In genomic region chr10:40638823-40639819, GRCm38 (mm10) we compare ENCODE assay signal across 8 mouse cellular contexts. TPM values are rescaled to one million over a fixed set of nuclear protein-coding genes. Genes with fewer than 3 reads are reported as not detected.
DNase-seq lines count a peak whose midpoint lies in the region; ATAC-seq lines count a peak whose summit lies in the region.

No protein-coding gene starts in this region.

- H3K4me3 ChIP-seq in embryonic facial prominence, embryonic 12.5 days, result no peak overlapping the region
- no peak overlapping the region for H3K4me3 ChIP-seq in midbrain, embryonic 14.5 days (replicated peaks; ENCODE audit: low read depth, low read length)

- DNase-seq in layer of hippocampus, adult 8-10 months (ENCODE audit: low spot score in 2 of 2), result peak; percentile 52 to 54
- no peak for DNase-seq in layer of hippocampus, postnatal 25 days (ENCODE audit: extremely low spot score in 1 of 2, low spot score in 1 of 2)
- peak; percentile 47 for DNase-seq in ZHBTc4 (ENCODE audit: low read depth, low spot score)
- peak; percentile 49 for DNase-seq in midbrain, embryonic 14.5 days
- DNase-seq in thymus, postnatal 14 days, result no peak

- no peaks in the 10 kb centered on the region for H3K9me3 ChIP-seq in embryonic facial prominence, embryonic 12.5 days
- H3K9me3 ChIP-seq in midbrain, embryonic 14.5 days (ENCODE audit: control insufficient read depth, low read length), result no peaks in the 10 kb centered on the region

- 0 out of 2 replicates have a peak, but pooled peaks have one; percentile 52 for ATAC-seq in embryonic facial prominence, embryonic 12.5 days (ENCODE audit: insufficient number of reproducible peaks, insufficient read depth, low FRiP score, low TSS enrichment)
- no peak for ATAC-seq in midbrain, embryonic 14.5 days (ENCODE audit: low FRiP score, low TSS enrichment)
- no peak for ATAC-seq in erythroblast, adult 5-6 weeks (replicated peaks; ENCODE audit: low FRiP score, poor library complexity, severe bottlenecking)
- no peak for ATAC-seq in inflammation-experienced regulatory T-cells, adult 6 months

- 52% methylated on average over 26 of the region's 26 CpGs for WGBS in embryonic facial prominence, embryonic 12.5 days
- 37% methylated on average over 26 of the region's 26 CpGs for WGBS in midbrain, embryonic 14.5 days

- no peak overlapping the region for H3K27ac ChIP-seq in embryonic facial prominence, embryonic 12.5 days
- no peak overlapping the region for H3K27ac ChIP-seq in midbrain, embryonic 14.5 days (replicated peaks; ENCODE audit: low read depth, low read length)

- no peaks in the 10 kb centered on the region for H3K36me3 ChIP-seq in embryonic facial prominence, embryonic 12.5 days
- no peaks in the 10 kb centered on the region for H3K36me3 ChIP-seq in midbrain, embryonic 14.5 days (ENCODE audit: control insufficient read depth, insufficient read depth, low read length)

- no peaks in the 10 kb centered on the region for H3K27me3 ChIP-seq in embryonic facial prominence, embryonic 12.5 days
- H3K27me3 ChIP-seq in midbrain, embryonic 14.5 days (ENCODE audit: control insufficient read depth, insufficient read depth, low read length), result no peaks in the 10 kb centered on the region

- H3K4me1 ChIP-seq in embryonic facial prominence, embryonic 12.5 days, result peaks cover 13% of the 10 kb centered on the region
- H3K4me1 ChIP-seq in midbrain, embryonic 14.5 days (ENCODE audit: control insufficient read depth, insufficient read depth, low read length), result no peaks in the 10 kb centered on the region

- H3K4me2 ChIP-seq in embryonic facial prominence, embryonic 12.5 days (replicated peaks), result no peak overlapping the region
- no peak overlapping the region for H3K4me2 ChIP-seq in midbrain, embryonic 14.5 days (ENCODE audit: low read length)

- no peak overlapping the region for H3K9ac ChIP-seq in embryonic facial prominence, embryonic 12.5 days
- no peak overlapping the region for H3K9ac ChIP-seq in midbrain, embryonic 14.5 days (replicated peaks; ENCODE audit: low read length)

RNA-seq across cellular contexts. Expression of gene Ddo, which starts 9.3 kb away (rescaled TPM):
- 10 to 100 TPM; 19.4 to 21.8 (median 20.7) TPM for total RNA-seq in layer of hippocampus, adult 8-10 months (2022)
- total RNA-seq in layer of hippocampus, postnatal 25 days (2021), result 10 to 100 TPM; 13.6 to 15.0 TPM
- 0.22 and 0.28 TPM in 2 replicates for polyA plus RNA-seq in embryonic facial prominence, embryonic 12.5 days (2016; fragmentation: Nextera tagmentation; extraction: Ambion mirVana)
- 0.45 and 0.57 TPM in 2 replicates for polyA plus RNA-seq in midbrain, embryonic 14.5 days (2014; fragmentation: Nextera tagmentation; extraction: Ambion mirVana)
- total RNA-seq in erythroblast, adult 5-6 weeks (2015; ENCODE audit: low replicate concordance), result not detected in 2 replicates
- not detected in 2 replicates for total RNA-seq in erythroblast, adult 5-6 weeks (2017; ENCODE audit: low replicate concordance)
- not detected for polyA plus RNA-seq in inflammation-experienced regulatory T-cells, adult 6 months (2017; shearing (Covaris generic))

RNA-seq across cellular contexts. Expression of gene Mettl24, which starts 44.0 kb away (rescaled TPM):
- 1 to 10 TPM; 2.0 to 3.5 (median 3.3) TPM for total RNA-seq in layer of hippocampus, adult 8-10 months (2022)
- total RNA-seq in layer of hippocampus, postnatal 25 days (2021), result 1 to 10 TPM; 1.7 to 2.3 TPM
- polyA plus RNA-seq in embryonic facial prominence, embryonic 12.5 days (2016; fragmentation: Nextera tagmentation; extraction: Ambion mirVana), result 0.96 and 1.1 TPM in 2 replicates
- 0.41 and 0.57 TPM in 2 replicates for polyA plus RNA-seq in midbrain, embryonic 14.5 days (2014; fragmentation: Nextera tagmentation; extraction: Ambion mirVana)
- total RNA-seq in erythroblast, adult 5-6 weeks (2015; ENCODE audit: low replicate concordance), result not detected in 2 replicates
- total RNA-seq in erythroblast, adult 5-6 weeks (2017; ENCODE audit: low replicate concordance), result not detected in 2 replicates
- polyA plus RNA-seq in inflammation-experienced regulatory T-cells, adult 6 months (2017; shearing (Covaris generic)), result not detected

Comparison
In these comparisons a context has a peak if more than half of its experiments do, and no peak if none do; other contexts are left out.
1. DNase-seq: peak in layer of hippocampus, adult 8-10 months (2 of 2), ZHBTc4 (single experiment) and midbrain, embryonic 14.5 days (single experiment); none in layer of hippocampus, postnatal 25 days (0 of 2) and thymus, postnatal 14 days (single experiment).
2. RNA of gene Ddo, which starts 9.3 kb away (total RNA-seq): 19.4 to 21.8 TPM in layer of hippocampus, adult 8-10 months and 13.6 to 15.0 TPM in layer of hippocampus, postnatal 25 days; not detected in erythroblast, adult 5-6 weeks; every median in the first group is over 10 times any median in the second.